Mouse (Mus musculus) ES-Bruce4 (cell line): ENCODE results near the gene Pja2. TPM values are rescaled to one million over a fixed set of nuclear protein-coding genes. Genes with fewer than 3 reads are reported as not detected.

ENCODE experiments used
- H3K27ac ChIP-seq: 2 replicates; pipeline ENCODE4 v1.5.1; 2012; ENCODE audit warnings: low read length, inconsistent platforms; ENCODE audit not compliant: insufficient read depth
- H3K27me3 ChIP-seq: 2 replicates; pipeline ENCODE4 v1.6.1; 2012; ENCODE audit warnings: mild to moderate bottlenecking, low read length, inconsistent platforms; ENCODE audit not compliant: control insufficient read depth, poor library complexity, insufficient read depth, severe bottlenecking
- H3K36me3 ChIP-seq: 2 replicates; pipeline ENCODE4 v1.6.1; 2012; ENCODE audit warnings: inconsistent platforms, mild to moderate bottlenecking, low read length, moderate library complexity; ENCODE audit not compliant: control insufficient read depth, poor library complexity, insufficient read depth, severe bottlenecking
- H3K4me1 ChIP-seq: one replicate; pipeline ENCODE4 v1.8.1; 2011; ENCODE audit warnings: low read length; ENCODE audit not compliant: control insufficient read depth, insufficient read depth
- H3K4me3 ChIP-seq: 2 replicates; pipeline ENCODE4 v1.5.1; 2011; ENCODE audit warnings: low read depth, mild to moderate bottlenecking, low read length
- H3K9ac ChIP-seq: 2 replicates; pipeline ENCODE4 v1.6.1; 2012; ENCODE audit warnings: low read depth, mild to moderate bottlenecking, inconsistent platforms; ENCODE audit not compliant: poor library complexity, severe bottlenecking
- H3K9me3 ChIP-seq: replicated peaks from 2 replicates; pipeline ENCODE4 v1.6.1; 2012; ENCODE audit warnings: mild to moderate bottlenecking, low read length, inconsistent platforms; ENCODE audit not compliant: control insufficient read depth, poor library complexity, insufficient read depth, severe bottlenecking
- CTCF ChIP-seq: IDR thresholded peaks from one replicate; pipeline ENCODE4 v1.8.1; 2011; ENCODE audit warnings: low read depth, low read length
- EP300 ChIP-seq: IDR thresholded peaks from 2 replicates; pipeline ENCODE4 v1.6.1; 2011; ENCODE audit warnings: low read depth, low read length; ENCODE audit not compliant: insufficient read depth
- POLR2A ChIP-seq: IDR thresholded peaks from one replicate; pipeline ENCODE4 v1.8.1; 2011; ENCODE audit warnings: low read length; ENCODE audit not compliant: insufficient read depth
- polyA plus RNA-seq: library from polyadenylated mRNA; stranded (reverse); fragments of >200 nt; gene quantifications from 2 replicates; pipeline ENCODE4 v1.2.4, GENCODE M21; 2011; ENCODE audit warnings: low read depth; ENCODE audit not compliant: missing spikeins, insufficient read depth, insufficient read length

Pja2 gene
- polyA plus RNA-seq, 1 experiment = 42.6 TPM

GRCm38 (mm10) chr17:64346135-64346534 lies 14.4 kb upstream of the Pja2 start:
- TF ChIP-seq CTCF (no peak), EP300 (no peak), POLR2A (no peak)
- Histone ChIP-seq H3K27ac (no peak overlapping the region), H3K9ac (no peak overlapping the region), H3K27me3 (no peaks in the 10 kb centered on the region), H3K36me3 (no peaks in the 10 kb centered on the region), H3K4me3 (no peak overlapping the region), H3K4me1 (no peaks in the 10 kb centered on the region), H3K9me3 (no peaks in the 10 kb centered on the region)

- no peaks in the 10 kb centered on the region for H3K4me1 ChIP-seq
- TF ChIP-seq EP300 (no peak), CTCF (no peak), POLR2A (no peak)
- H3K9ac ChIP-seq = no peak overlapping the region
Observed at GRCm38 (mm10) chr17:64344576-64345172, 13.0 kb upstream of the Pja2 start.

DNA sequence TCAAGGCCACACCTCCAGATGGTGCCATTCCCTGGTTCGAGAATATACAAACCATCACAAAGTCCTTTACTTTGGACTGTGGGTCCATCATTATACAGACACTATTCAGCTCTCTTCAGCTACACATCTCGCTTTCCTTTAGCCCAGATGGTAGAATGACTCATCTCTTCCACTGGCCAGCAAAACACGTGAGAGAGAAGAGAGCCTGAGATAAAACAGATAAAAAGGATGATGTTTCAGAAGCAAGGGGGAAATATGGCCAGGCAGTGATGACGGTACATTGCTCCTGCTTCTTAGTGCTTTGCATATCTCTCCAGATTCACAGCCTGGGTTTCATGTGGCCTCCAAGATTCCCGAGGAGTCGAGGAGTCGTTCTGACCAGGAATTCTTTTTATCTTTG lies 10.0 kb upstream of the Pja2 start:
- no peak overlapping the region for H3K27ac ChIP-seq
- no peak overlapping the region for H3K4me3 ChIP-seq
- no peaks in the 10 kb centered on the region for H3K4me1 ChIP-seq
- TF ChIP-seq POLR2A = no peak
- TF ChIP-seq CTCF = no peak
- TF ChIP-seq EP300 = no peak
- no peaks in the 10 kb centered on the region for H3K9me3 ChIP-seq
- no peak overlapping the region for H3K9ac ChIP-seq
- no peaks in the 10 kb centered on the region for H3K27me3 ChIP-seq
- H3K36me3 ChIP-seq = no peaks in the 10 kb centered on the region

More at GRCm38 (mm10) chr17:64344576-64345172, 13.0 kb upstream of the Pja2 start:
- Histone ChIP-seq H3K27ac (no peak overlapping the region), H3K4me3 (no peak overlapping the region), H3K36me3 (no peaks in the 10 kb centered on the region), H3K9me3 (no peaks in the 10 kb centered on the region), H3K27me3 (no peaks in the 10 kb centered on the region)

- Histone ChIP-seq H3K27me3 (no peaks in the 10 kb centered on the region), H3K9ac (no peak overlapping the region)
- TF ChIP-seq POLR2A (no peak), EP300 (no peak), CTCF (no peak)
Observed at GRCm38 (mm10) chr17:64339752-64340151, 8.0 kb upstream of the Pja2 start.

DNA sequence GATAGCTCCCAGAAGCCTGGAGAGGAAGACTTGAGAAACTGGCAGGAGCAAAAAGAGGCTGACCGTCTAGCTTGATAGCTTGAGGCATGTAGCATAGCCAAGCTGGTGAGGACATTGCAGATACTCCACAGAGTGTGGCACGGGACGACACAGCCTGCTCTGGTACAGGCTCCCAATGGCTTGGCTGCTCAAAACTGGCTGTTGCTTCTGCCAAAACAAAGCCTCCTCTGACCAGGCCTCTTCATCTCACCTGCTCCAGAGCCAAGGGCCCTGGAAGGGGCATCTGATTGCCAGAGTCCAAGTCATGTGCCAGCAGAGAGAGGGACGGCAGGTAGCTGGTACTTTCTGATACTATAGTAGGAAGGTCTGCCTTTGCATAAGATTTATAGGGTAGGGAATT lies 5.5 kb upstream of the Pja2 start:
- TF ChIP-seq EP300 (no peak), POLR2A (no peak), CTCF (no peak)
- Histone ChIP-seq H3K9me3 (no peaks in the 10 kb centered on the region), H3K27me3 (no peaks in the 10 kb centered on the region), H3K27ac (no peak overlapping the region), H3K36me3 (no peaks in the 10 kb centered on the region), H3K9ac (no peak overlapping the region), H3K4me3 (no peak overlapping the region), H3K4me1 (no peaks in the 10 kb centered on the region)

More at GRCm38 (mm10) chr17:64339752-64340151, 8.0 kb upstream of the Pja2 start:
- Histone ChIP-seq H3K9me3 (no peaks in the 10 kb centered on the region), H3K27ac (no peak overlapping the region), H3K4me3 (no peak overlapping the region), H3K36me3 (no peaks in the 10 kb centered on the region), H3K4me1 (no peaks in the 10 kb centered on the region)

DNA sequence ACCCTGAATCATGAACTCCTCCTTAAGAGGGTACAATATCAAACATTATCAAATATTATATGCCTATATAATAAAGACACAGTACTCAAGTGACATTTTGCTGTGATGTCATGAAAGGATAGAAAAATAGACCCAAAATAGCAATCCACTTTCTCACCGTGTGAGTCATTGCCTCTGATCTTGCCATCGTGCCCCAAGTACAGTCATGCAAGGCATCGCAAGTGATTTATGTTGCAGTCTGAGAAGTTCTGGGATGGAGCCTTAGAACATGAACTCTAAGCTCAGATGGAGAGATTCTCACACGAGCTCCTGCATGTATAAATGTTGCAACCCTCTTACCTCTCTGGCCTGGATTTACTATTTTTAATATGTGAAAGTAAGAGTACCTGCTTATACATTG lies 2.2 kb upstream of the Pja2 start:
- no peaks in the 10 kb centered on the region for H3K9me3 ChIP-seq
- H3K27me3 ChIP-seq = no peaks in the 10 kb centered on the region
- TF ChIP-seq CTCF (no peak), POLR2A (no peak), EP300 (no peak)

More for the DNA sequence above, 2.2 kb upstream of the Pja2 start:
- Histone ChIP-seq H3K4me1 (no peaks in the 10 kb centered on the region), H3K9ac (no peak overlapping the region), H3K4me3 (no peak overlapping the region), H3K27ac (no peak overlapping the region), H3K36me3 (no peaks in the 10 kb centered on the region)
